Mouse (Mus musculus): ENCODE data around the gene Twist1. TPM values are rescaled to one million over a fixed set of nuclear protein-coding genes. Genes with fewer than 3 reads are reported as not detected.

Gene Twist1
- polyA plus RNA-seq, 1 experiment from 2014 or later, result 13.1 TPM

- 0 out of 2 replicates have a peak overlapping the region, but pooled peaks have one; percentile 80 for H3K9ac ChIP-seq
- H3K4me3 ChIP-seq, result peak overlapping the region; percentile 58
Observed at GRCm38 (mm10) chr12:33959206-33959605, 1.7 kb downstream of the Twist1 start.

GRCm38 (mm10) chr12:33959846-33960245 is 2.4 kb downstream of the Twist1 start:
- no peak for ATAC-seq (ENCODE audit: low FRiP score, low read depth)
- peaks cover 25% of the 10 kb centered on the region for H3K4me1 ChIP-seq
- H3K27ac ChIP-seq, result no peak overlapping the region
- H3K9me3 ChIP-seq, result no peaks in the 10 kb centered on the region
- H3K27me3 ChIP-seq (replicated peaks), result peaks cover 91% of the 10 kb centered on the region
- WGBS, result under 1% methylated on average over 3 of the region's 3 CpGs
- H3K4me2 ChIP-seq (replicated peaks), result no peak overlapping the region; the same call in 1 of the 2 replicates
- H3K9ac ChIP-seq, result no peak overlapping the region
- no peaks in the 10 kb centered on the region for H3K36me3 ChIP-seq
- peak overlapping the region; percentile 15; the same call in 1 of the 2 replicates for H3K4me3 ChIP-seq

More at GRCm38 (mm10) chr12:33959206-33959605, 1.7 kb downstream of the Twist1 start:
- H3K4me1 ChIP-seq, result peaks cover 25% of the 10 kb centered on the region
- no peak overlapping the region for H3K27ac ChIP-seq
- WGBS, result under 1% methylated on average over 6 of the region's 6 CpGs
- H3K4me2 ChIP-seq (replicated peaks), result peak overlapping the region; percentile 62; the same call in 1 of the 2 replicates
- no peaks in the 10 kb centered on the region for H3K36me3 ChIP-seq
- ATAC-seq (ENCODE audit: low FRiP score, low read depth), result no peak
- peaks cover 90% of the 10 kb centered on the region for H3K27me3 ChIP-seq (replicated peaks)
- H3K9me3 ChIP-seq, result no peaks in the 10 kb centered on the region

DNA sequence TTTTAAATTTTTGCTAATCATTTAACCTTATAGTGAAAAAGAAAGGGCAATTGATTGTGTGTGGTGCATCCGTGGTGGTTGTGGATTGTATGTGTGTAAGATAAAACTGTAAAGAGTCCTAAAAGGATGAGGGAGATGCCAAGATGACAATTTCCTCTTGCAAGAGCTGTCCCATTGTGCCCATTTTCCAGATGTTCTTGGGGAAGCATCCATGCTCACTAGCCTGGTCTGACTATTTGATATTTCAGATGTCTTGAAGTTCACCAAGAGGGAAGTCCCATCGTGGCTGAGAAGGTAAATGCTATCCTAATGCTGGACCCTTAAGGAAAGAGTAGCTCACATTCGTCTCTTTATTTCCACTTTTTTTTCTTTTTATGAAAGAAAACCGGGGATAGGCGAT is 3.5 kb downstream of the Twist1 start:
- no peak for ATAC-seq (ENCODE audit: low FRiP score, low read depth)
- H3K4me1 ChIP-seq, result peaks cover 20% of the 10 kb centered on the region
- H3K27ac ChIP-seq, result no peak overlapping the region

DNA sequence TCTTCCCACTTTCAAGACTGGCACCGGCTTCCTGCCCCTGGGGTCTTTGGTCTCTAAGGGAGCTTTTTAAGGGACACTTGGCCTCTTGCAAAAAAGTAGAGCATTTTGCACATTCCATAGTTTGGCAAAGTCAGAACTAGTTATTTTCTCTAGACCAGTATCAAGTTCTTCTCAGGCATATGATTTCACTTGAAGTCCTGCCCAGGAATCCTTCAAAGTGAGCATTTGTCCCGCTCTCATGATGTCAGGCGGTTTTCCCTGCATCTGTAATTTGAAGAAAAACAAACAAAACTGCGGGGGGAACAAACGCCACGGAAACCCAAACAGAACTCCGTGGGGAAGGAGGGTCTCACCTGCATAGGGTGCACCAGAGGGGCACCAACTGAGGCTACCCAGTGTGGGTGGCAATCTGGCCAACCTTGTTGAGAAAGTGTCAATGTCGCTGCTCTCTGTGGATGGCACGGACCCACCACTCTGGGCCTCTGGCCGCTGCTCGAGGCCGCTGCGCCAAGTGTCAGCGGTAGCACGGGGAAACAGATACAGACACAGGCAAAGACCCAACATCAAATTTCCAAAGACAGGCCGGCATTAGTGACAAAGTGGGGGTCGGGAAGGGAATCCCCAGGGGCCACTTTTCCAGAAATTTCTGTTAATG is 4.8 kb downstream of the Twist1 start:
- Histone ChIP-seq H3K4me1 (peaks cover 22% of the 10 kb centered on the region), H3K36me3 (no peaks in the 10 kb centered on the region), H3K9ac (no peak overlapping the region), H3K27ac (no peak overlapping the region), H3K27me3 (replicated peaks) (peaks cover 92% of the 10 kb centered on the region), H3K9me3 (no peaks in the 10 kb centered on the region), H3K4me2 (replicated peaks) (peak overlapping the region; percentile 32), H3K4me3 (no peak overlapping the region)
- no peak for ATAC-seq (ENCODE audit: low FRiP score, low read depth)
- WGBS, result under 1% methylated on average over 17 of the region's 17 CpGs

More for the DNA sequence above, 3.5 kb downstream of the Twist1 start:
- Histone ChIP-seq H3K36me3 (no peaks in the 10 kb centered on the region), H3K4me3 (no peak overlapping the region), H3K9ac (no peak overlapping the region), H3K27me3 (replicated peaks) (peaks cover 91% of the 10 kb centered on the region), H3K9me3 (no peaks in the 10 kb centered on the region), H3K4me2 (replicated peaks) (0 out of 2 replicates have a peak overlapping the region, but pooled peaks have one; percentile 2)
- 13% methylated on average over 5 of the region's 5 CpGs for WGBS

- 3% methylated on average over 9 of the region's 9 CpGs for WGBS
- ATAC-seq (ENCODE audit: low FRiP score, low read depth), result no peak
- H3K4me1 ChIP-seq, result peaks cover 23% of the 10 kb centered on the region
Observed at GRCm38 (mm10) chr12:33962773-33963130, 5.3 kb downstream of the Twist1 start.

DNA sequence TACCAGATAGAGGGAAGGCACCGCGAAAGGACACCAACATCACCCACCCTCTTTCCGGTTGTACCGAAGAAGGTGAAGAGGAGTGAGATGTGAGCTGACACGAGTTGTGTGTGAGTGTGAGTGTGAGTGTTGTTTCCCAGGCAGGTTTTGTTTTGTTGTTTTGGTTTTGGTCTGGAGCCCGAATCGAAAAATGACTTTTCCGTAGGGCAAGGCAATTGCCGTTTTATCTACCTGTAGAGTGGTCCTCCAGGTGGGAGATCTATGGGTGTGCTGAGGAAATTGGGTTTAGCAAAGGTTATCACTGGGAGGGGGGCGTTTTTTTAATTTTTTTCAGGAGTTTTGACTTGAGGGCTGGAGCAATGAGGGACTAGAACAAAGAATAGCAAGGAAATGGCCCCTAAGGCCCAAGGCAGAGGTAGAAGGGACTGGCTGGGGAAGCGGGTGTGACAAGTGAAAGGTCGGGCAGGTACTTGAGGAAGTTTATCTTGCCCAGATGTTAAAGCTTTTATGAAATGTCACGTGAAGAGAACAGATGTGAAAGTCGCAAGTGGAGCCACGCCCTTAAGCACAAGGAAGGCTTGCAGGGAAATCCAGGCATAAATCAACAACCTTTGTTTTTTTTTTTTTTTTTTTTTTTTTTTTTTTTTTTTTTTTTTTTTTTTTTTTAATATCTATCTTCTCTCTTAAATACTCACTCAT is 6.3 kb downstream of the Twist1 start:
- Histone ChIP-seq H3K4me3 (no peak overlapping the region), H3K4me2 (replicated peaks) (0 out of 2 replicates have a peak overlapping the region, but pooled peaks have one; percentile 15), H3K9me3 (no peaks in the 10 kb centered on the region), H3K4me1 (peaks cover 21% of the 10 kb centered on the region), H3K36me3 (no peaks in the 10 kb centered on the region), H3K27ac (no peak overlapping the region), H3K27me3 (replicated peaks) (peaks cover 92% of the 10 kb centered on the region), H3K9ac (no peak overlapping the region)
- ATAC-seq (ENCODE audit: low FRiP score, low read depth), result no peak
- 1% methylated on average over 15 of the region's 15 CpGs for WGBS

More at GRCm38 (mm10) chr12:33962773-33963130, 5.3 kb downstream of the Twist1 start:
- Histone ChIP-seq H3K4me3 (no peak overlapping the region), H3K36me3 (no peaks in the 10 kb centered on the region), H3K27me3 (replicated peaks) (peaks cover 92% of the 10 kb centered on the region), H3K9me3 (no peaks in the 10 kb centered on the region), H3K9ac (no peak overlapping the region), H3K4me2 (replicated peaks) (peak overlapping the region; percentile 32; the same call in 1 of the 2 replicates), H3K27ac (no peak overlapping the region)

- Histone ChIP-seq H3K36me3 (no peaks in the 10 kb centered on the region), H3K4me3 (no peak overlapping the region), H3K27me3 (replicated peaks) (peaks cover 92% of the 10 kb centered on the region), H3K4me1 (peaks cover 21% of the 10 kb centered on the region), H3K4me2 (replicated peaks) (no peak overlapping the region), H3K9me3 (no peaks in the 10 kb centered on the region), H3K27ac (no peak overlapping the region), H3K9ac (no peak overlapping the region)
- 4% methylated on average over 2 of the region's 2 CpGs for WGBS
- ATAC-seq (ENCODE audit: low FRiP score, low read depth), result no peak
Observed at GRCm38 (mm10) chr12:33964427-33964826, 7.0 kb downstream of the Twist1 start.

GRCm38 (mm10) chr12:33965661-33966360 is 8.3 kb downstream of the Twist1 start:
- H3K9ac ChIP-seq, result no peak overlapping the region
- H3K4me3 ChIP-seq, result no peak overlapping the region
- no peaks in the 10 kb centered on the region for H3K36me3 ChIP-seq
- H3K4me1 ChIP-seq, result peaks cover 21% of the 10 kb centered on the region
- H3K27ac ChIP-seq, result no peak overlapping the region
- WGBS, result 3% methylated on average over 5 of the region's 5 CpGs
- H3K4me2 ChIP-seq (replicated peaks), result no peak overlapping the region
- peaks cover 92% of the 10 kb centered on the region for H3K27me3 ChIP-seq (replicated peaks)
- ATAC-seq (ENCODE audit: low FRiP score, low read depth), result no peak
- H3K9me3 ChIP-seq, result no peaks in the 10 kb centered on the region

GRCm38 (mm10) chr12:33966490-33967415 is 9.3 kb downstream of the Twist1 start:
- no peaks in the 10 kb centered on the region for H3K9me3 ChIP-seq
- peaks cover 21% of the 10 kb centered on the region for H3K4me1 ChIP-seq
- no peaks in the 10 kb centered on the region for H3K36me3 ChIP-seq
- under 1% methylated on average over 35 of the region's 35 CpGs for WGBS
- H3K27ac ChIP-seq, result no peak overlapping the region
- H3K4me2 ChIP-seq (replicated peaks), result peak overlapping the region; percentile 47
- no peak overlapping the region for H3K9ac ChIP-seq
- ATAC-seq (ENCODE audit: low FRiP score, low read depth), result peak; percentile 17; the same call in 1 of the 2 replicates
- no peak overlapping the region for H3K4me3 ChIP-seq
- H3K27me3 ChIP-seq (replicated peaks), result peaks cover 92% of the 10 kb centered on the region

DNA sequence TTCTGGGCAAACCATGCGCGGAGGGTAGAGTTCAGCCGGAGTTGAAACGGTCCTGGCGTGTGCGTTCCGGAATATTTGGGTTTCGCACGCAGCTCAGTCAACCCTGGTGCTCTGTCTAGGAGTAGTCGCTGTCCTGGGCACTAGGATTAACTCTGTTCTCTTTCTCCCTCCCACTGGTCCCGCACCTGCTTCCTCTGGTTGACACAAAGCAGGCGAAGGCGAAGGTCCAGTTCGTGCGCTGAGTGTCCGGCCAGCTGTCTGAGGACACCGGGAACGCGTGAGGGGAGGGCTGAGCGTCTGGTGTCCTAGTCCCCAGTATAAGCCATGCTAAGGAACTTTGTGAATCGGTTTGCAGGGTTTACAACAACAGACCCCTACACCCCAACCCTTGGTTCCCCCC is 10.0 kb downstream of the Twist1 start:
- Histone ChIP-seq H3K27ac (no peak overlapping the region), H3K4me2 (replicated peaks) (peak overlapping the region; percentile 47), H3K36me3 (no peaks in the 10 kb centered on the region), H3K9me3 (no peaks in the 10 kb centered on the region), H3K9ac (no peak overlapping the region), H3K4me1 (peaks cover 21% of the 10 kb centered on the region), H3K4me3 (0 out of 2 replicates have a peak overlapping the region, but pooled peaks have one; percentile 7), H3K27me3 (replicated peaks) (peaks cover 84% of the 10 kb centered on the region)
- under 1% methylated on average over 21 of the region's 21 CpGs for WGBS
- ATAC-seq (ENCODE audit: low FRiP score, low read depth), result peak; percentile 63
